Mouse (Mus musculus) MEL-GATA-1-ER (cell line): ENCODE data around the gene Ppm1l.

Experiments
- DNase-seq: peaks from one replicate; pipeline ENCODE4 v3.0.0-alpha.2; 2012; ENCODE audit warnings: low read depth; ENCODE audit errors: extremely low read depth

The Ppm1l gene

GRCm38 (mm10) chr3:69489669-69490068 lies 173.0 kb downstream of the Ppm1l start:
- DNase-seq, result no peak

GRCm38 (mm10) chr3:69490981-69491681 lies 174.5 kb downstream of the Ppm1l start:
- DNase-seq, result no peak

GRCm38 (mm10) chr3:69494233-69495010 lies 177.8 kb downstream of the Ppm1l start:
- no peak for DNase-seq

GRCm38 (mm10) chr3:69497178-69497577 lies 180.5 kb downstream of the Ppm1l start:
- no peak for DNase-seq

- no peak for DNase-seq
Observed at GRCm38 (mm10) chr3:69502009-69502408, 185.3 kb downstream of the Ppm1l start.

GRCm38 (mm10) chr3:69502527-69502926 lies 185.9 kb downstream of the Ppm1l start:
- DNase-seq, result no peak

GRCm38 (mm10) chr3:69505090-69505489 lies 188.4 kb downstream of the Ppm1l start:
- DNase-seq, result no peak

- DNase-seq, result no peak
Observed at GRCm38 (mm10) chr3:69506352-69506751, 189.7 kb downstream of the Ppm1l start.

GRCm38 (mm10) chr3:69509411-69509952 lies 192.8 kb downstream of the Ppm1l start:
- DNase-seq, result no peak

- no peak for DNase-seq
Observed at GRCm38 (mm10) chr3:69511881-69512280, 195.2 kb downstream of the Ppm1l start.

- DNase-seq, result no peak
Observed at GRCm38 (mm10) chr3:69512402-69512801, 195.7 kb downstream of the Ppm1l start.

- DNase-seq, result no peak
Observed at GRCm38 (mm10) chr3:69515730-69516350, 199.2 kb downstream of the Ppm1l start.

GRCm38 (mm10) chr3:69519188-69519587 lies 202.5 kb downstream of the Ppm1l start:
- no peak for DNase-seq

- no peak for DNase-seq
Observed at GRCm38 (mm10) chr3:69519789-69520558, 203.3 kb downstream of the Ppm1l start.

GRCm38 (mm10) chr3:69522270-69522669 lies 205.6 kb downstream of the Ppm1l start:
- no peak for DNase-seq

- DNase-seq, result no peak
Observed at GRCm38 (mm10) chr3:69524356-69525071, 207.9 kb downstream of the Ppm1l start.

GRCm38 (mm10) chr3:69525072-69525529 lies 208.4 kb downstream of the Ppm1l start:
- no peak for DNase-seq

GRCm38 (mm10) chr3:69527384-69527783 lies 210.7 kb downstream of the Ppm1l start:
- no peak for DNase-seq

- no peak for DNase-seq
Observed at GRCm38 (mm10) chr3:69529576-69529975, 212.9 kb downstream of the Ppm1l start.

GRCm38 (mm10) chr3:69531511-69531910 lies 214.8 kb downstream of the Ppm1l start:
- no peak for DNase-seq
